Mouse (Mus musculus) skeletal muscle tissue, adult 2 months (tissue): ENCODE results near the gene Tnn.

Source experiments
- DNase-seq: peaks from one replicate; pipeline ENCODE4 v3.0.0-alpha.2; 2012; ENCODE audit warnings: low read depth, low spot score

Gene Tnn

GRCm38 (mm10) chr1:160044237-160045021 is 109.0 kb downstream of the Tnn start, which contains the start of gene 4930523C07Rik:
TSS of gene 4930523C07Rik (plus strand) at chr1:160044382.
- DNase-seq, result peak; percentile 31

- no peak for DNase-seq
These were observed 110.0 kb downstream of the Tnn start for GRCm38 (mm10) chr1:160043271-160043975.

GRCm38 (mm10) chr1:160042351-160042750 is 111.0 kb downstream of the Tnn start:
- no peak for DNase-seq

- DNase-seq, result no peak
These were observed 112.1 kb downstream of the Tnn start for GRCm38 (mm10) chr1:160041264-160041775.

GRCm38 (mm10) chr1:160039951-160040645 is 113.3 kb downstream of the Tnn start:
- no peak for DNase-seq

GRCm38 (mm10) chr1:160036996-160037521 is 116.3 kb downstream of the Tnn start:
- peak; percentile 43 for DNase-seq

- DNase-seq, result peak; percentile 42
These were observed 117.8 kb downstream of the Tnn start for GRCm38 (mm10) chr1:160035561-160035960.
